Mouse (Mus musculus) forebrain, postnatal 0 days (tissue): Measurements from ENCODE around the gene Rsg1. TPM values are rescaled to one million over a fixed set of nuclear protein-coding genes. Genes with fewer than 3 reads are reported as not detected.

Experiments used
- ATAC-seq: fragments of 200-750 bp; cut with Nextera tagmentation; 2 replicates; pipeline ENCODE4 v1.8.0; 2017; ENCODE audit warnings: mild to moderate bottlenecking, moderate library complexity
- DNase-seq: peaks from one replicate; pipeline ENCODE4 v3.0.0-alpha.2; 2015
- H3K27ac ChIP-seq: fragments of 300-500 bp; sonication (generic); 2 replicates; pipeline ENCODE4 v1.5.1; 2014; ENCODE audit warnings: low read depth, mild to moderate bottlenecking, antibody characterized with exemption, low read length, moderate library complexity, mixed read lengths
- H3K27me3 ChIP-seq: fragments of 300-500 bp; sonication (generic); 2 replicates; pipeline ENCODE4 v1.6.1; 2014; ENCODE audit warnings: mild to moderate bottlenecking, low read length, mixed read lengths; ENCODE audit not compliant: insufficient read depth
- H3K36me3 ChIP-seq: fragments of 300-500 bp; sonication (generic); 2 replicates; pipeline ENCODE4 v1.6.1; 2014; ENCODE audit warnings: mild to moderate bottlenecking, moderate library complexity; ENCODE audit not compliant: insufficient read depth
- H3K4me1 ChIP-seq: fragments of 300-500 bp; sonication (generic); 2 replicates; pipeline ENCODE4 v1.6.1; 2014; ENCODE audit warnings: antibody characterized with exemption; ENCODE audit not compliant: insufficient read depth
- H3K4me2 ChIP-seq: fragments of 300-500 bp; sonication (generic); 2 replicates; pipeline ENCODE4 v1.6.1; 2014; ENCODE audit warnings: low read depth, mild to moderate bottlenecking, moderate library complexity
- H3K4me3 ChIP-seq: fragments of 300-500 bp; sonication (generic); 2 replicates; pipeline ENCODE4 v1.5.1; 2014; ENCODE audit warnings: low read depth, low read length, mixed read lengths
- H3K9ac ChIP-seq: fragments of 300-500 bp; sonication (generic); 2 replicates; pipeline ENCODE4 v1.6.1; 2014; ENCODE audit warnings: mild to moderate bottlenecking
- H3K9me3 ChIP-seq: fragments of 300-500 bp; sonication (generic); 2 replicates; pipeline ENCODE4 v1.6.1; 2016; ENCODE audit warnings: low read length
- CTCF ChIP-seq: sonication (generic); IDR thresholded peaks from 2 replicates; pipeline ENCODE4 v1.5.1; 2016; ENCODE audit warnings: antibody characterized with exemption, control low read depth, low read depth
- WGBS: fragments of 180-500 bp; shearing (Covaris S2); extraction: QIAGEN DNeasy Blood & Tissue Kit; methylation state at CpG from one replicate; pipeline ENCODE4 v1.1.7; 2014; 5-methylcytosine and 5-hydroxymethylcytosine counted together
- polyA plus RNA-seq: library from polyadenylated mRNA; unstranded; fragments of >200 nt; fragmentation: Nextera tagmentation; extraction: Ambion mirVana; gene quantifications from 2 replicates; pipeline ENCODE4 v1.2.1, GENCODE M21; 2015
- total RNA-seq: library from RNA; depleted of rRNA; stranded (reverse); fragments of >200 nt; gene quantifications from 2 replicates; pipeline ENCODE4 v1.2.3, GENCODE M21; 2014; rRNA removed

Rsg1 gene
- total and polyA plus RNA-seq, 2 experiments from 2014 or later: 5.2 to 6.9 TPM

DNA sequence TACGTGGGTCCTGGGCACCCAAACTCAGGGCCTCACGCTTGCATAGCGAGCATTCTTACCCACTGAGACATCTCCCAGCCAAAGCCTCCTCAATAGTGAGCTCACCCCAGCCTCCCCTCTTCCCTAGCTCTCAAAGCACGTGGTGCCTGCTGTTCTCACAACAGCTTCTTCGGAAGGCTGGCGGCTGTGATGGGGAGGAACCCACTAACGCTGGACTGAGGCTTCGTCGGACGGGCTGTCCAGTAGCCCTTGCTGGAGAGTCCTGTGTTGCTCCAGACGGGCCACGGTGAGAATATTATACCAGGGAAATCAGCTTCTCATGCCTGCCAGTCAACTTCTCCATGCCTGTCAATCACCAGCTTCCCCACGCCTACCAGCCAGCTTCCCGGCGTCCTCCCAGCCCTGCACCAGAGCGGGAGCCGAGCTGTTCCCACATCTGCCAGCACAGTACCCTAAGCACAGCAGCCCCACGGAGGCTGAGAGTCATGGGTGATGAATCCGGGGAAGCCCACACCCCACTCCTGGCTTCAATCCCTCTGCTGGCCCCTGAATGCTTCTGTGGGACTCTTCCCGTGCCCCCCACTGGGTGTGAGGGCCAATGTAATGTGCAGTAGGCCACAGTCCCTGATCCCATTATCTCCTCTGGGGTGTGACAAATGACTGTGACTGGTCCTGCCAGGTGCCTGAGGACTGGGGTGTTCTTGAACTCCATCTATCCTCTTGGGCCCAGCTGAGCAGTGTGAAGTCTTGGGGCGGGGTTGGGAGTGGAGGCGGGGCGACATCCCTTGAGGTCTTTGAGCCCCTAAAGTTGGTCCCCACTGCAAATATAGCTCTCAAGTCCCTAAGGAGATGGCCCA lies 61.0 kb downstream of the Rsg1 start:
- Histone ChIP-seq H3K4me3 (no peak overlapping the region), H3K9ac (no peak overlapping the region), H3K36me3 (no peaks in the 10 kb centered on the region), H3K9me3 (no peaks in the 10 kb centered on the region), H3K27ac (no peak overlapping the region), H3K4me1 (no peaks in the 10 kb centered on the region), H3K4me2 (0 out of 2 replicates have a peak overlapping the region, but pooled peaks have one; percentile 8), H3K27me3 (no peaks in the 10 kb centered on the region)
- WGBS: 42% methylated on average over 23 of the region's 23 CpGs
- ATAC-seq: peak; percentile 73
- no peak for TF ChIP-seq CTCF
- peak; percentile 59 for DNase-seq

Other genes with a start within 250 kb of the Rsg1 start
- gene Atp13a2, start 227.1 kb upstream of the Rsg1 start, total RNA-seq: 205 and 251 TPM in 2 replicates
- gene Atp13a2, start 227.1 kb upstream of the Rsg1 start, polyA plus RNA-seq: 119 and 141 TPM in 2 replicates
- 22.2 and 25.1 TPM in 2 replicates for gene Mfap2, start 203.5 kb upstream of the Rsg1 start, total RNA-seq
- 124 and 148 TPM in 2 replicates for gene Mfap2, start 203.5 kb upstream of the Rsg1 start, polyA plus RNA-seq
- gene Crocc, start 153.4 kb upstream of the Rsg1 start, total RNA-seq: 29.9 and 43.0 TPM in 2 replicates
- gene Crocc, start 153.4 kb upstream of the Rsg1 start, polyA plus RNA-seq: 3.5 and 3.8 TPM in 2 replicates
- 49.6 and 51.1 TPM in 2 replicates for gene Necap2, start 135.6 kb upstream of the Rsg1 start, total RNA-seq
- gene Necap2, start 135.6 kb upstream of the Rsg1 start, polyA plus RNA-seq: 38.9 and 43.0 TPM in 2 replicates
- 0.08 and 0.67 TPM in 2 replicates for gene Spata21, start 125.6 kb upstream of the Rsg1 start, total RNA-seq
- gene Spata21, start 125.6 kb upstream of the Rsg1 start, polyA plus RNA-seq: 0.31 and 0.68 TPM in 2 replicates
- 57.8 and 60.5 TPM in 2 replicates for gene Szrd1, start 74.2 kb upstream of the Rsg1 start, total RNA-seq
- 17.2 and 17.5 TPM in 2 replicates for gene Szrd1, start 74.2 kb upstream of the Rsg1 start, polyA plus RNA-seq
- gene Fbxo42, start 66.0 kb upstream of the Rsg1 start, total RNA-seq: 12.4 and 18.0 TPM in 2 replicates
- gene Fbxo42, start 66.0 kb upstream of the Rsg1 start, polyA plus RNA-seq: 9.9 and 13.1 TPM in 2 replicates
- gene Arhgef19, start 25.5 kb downstream of the Rsg1 start, total RNA-seq: 0.95 and 1.6 TPM in 2 replicates
- gene Arhgef19, start 25.5 kb downstream of the Rsg1 start, polyA plus RNA-seq: 0.52 and 0.90 TPM in 2 replicates
- 1.2 and 1.4 TPM in 2 replicates for gene Epha2, start 87.3 kb downstream of the Rsg1 start, total RNA-seq
- 0.33 and 0.39 TPM in 2 replicates for gene Epha2, start 87.3 kb downstream of the Rsg1 start, polyA plus RNA-seq
- 48.8 and 50.4 TPM in 2 replicates for gene Fam131c, start 154.3 kb downstream of the Rsg1 start, total RNA-seq
- gene Fam131c, start 154.3 kb downstream of the Rsg1 start, polyA plus RNA-seq: 28.9 and 37.0 TPM in 2 replicates
- 0.24 TPM in 1 of 2 replicates, not detected in the other for gene Clcnka, start 184.8 kb downstream of the Rsg1 start, total RNA-seq
- 0.10 TPM in 1 of 2 replicates, not detected in the other for gene Clcnka, start 184.8 kb downstream of the Rsg1 start, polyA plus RNA-seq
- gene Clcnkb, start 202.1 kb downstream of the Rsg1 start, total RNA-seq: 0.08 TPM in 1 of 2 replicates, not detected in the other
- 0.25 TPM in 1 of 2 replicates, not detected in the other for gene Clcnkb, start 202.1 kb downstream of the Rsg1 start, polyA plus RNA-seq
- not detected in 2 replicates for gene Hspb7, start 206.8 kb downstream of the Rsg1 start, total RNA-seq
- gene Hspb7, start 206.8 kb downstream of the Rsg1 start, polyA plus RNA-seq: not detected in 2 replicates
- gene Srarp, start 222.1 kb downstream of the Rsg1 start, total RNA-seq: 2.4 and 4.6 TPM in 2 replicates
- 0.63 and 0.69 TPM in 2 replicates for gene Srarp, start 222.1 kb downstream of the Rsg1 start, polyA plus RNA-seq
- 42.1 and 51.5 TPM in 2 replicates for gene Zbtb17, start 230.7 kb downstream of the Rsg1 start, total RNA-seq
- gene Zbtb17, start 230.7 kb downstream of the Rsg1 start, polyA plus RNA-seq: 32.8 and 34.8 TPM in 2 replicates